Mouse (Mus musculus): ENCODE measurements at regions not wholly inside any gene's neighbourhood (a gene's known extent, or its start where the extent isn't known, plus 50 kb on each side); places are given as distances from the start of the nearest gene placed in this dataset.
"Not testable (repeated sequence)": the region's sequence is repeated elsewhere in the genome, so short reads cannot be mapped to it uniquely, and the experiment has no call there.

DNA sequence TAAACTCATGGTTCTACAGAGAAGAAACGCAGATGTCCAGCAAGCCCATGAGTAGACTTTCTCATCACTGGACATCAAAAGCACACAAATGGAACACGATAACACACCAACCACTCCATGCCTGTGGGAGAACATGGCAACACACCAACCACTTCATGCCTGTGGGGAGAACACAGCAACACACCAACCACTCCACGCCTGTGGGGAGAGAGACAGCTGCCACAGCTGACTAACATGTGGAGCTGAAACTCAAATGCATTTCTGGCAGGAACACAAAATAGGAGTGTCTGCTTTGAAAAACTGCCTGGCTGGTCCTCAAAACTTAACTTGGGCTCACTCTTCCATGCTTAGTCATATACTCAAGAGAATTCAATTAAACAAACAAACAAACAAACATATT, 88.4 kb upstream of the Prkcq start:
- ATAC-seq (ENCODE audit: insufficient number of reproducible peaks, low FRiP score, low TSS enrichment, low read depth) = no peak
- Histone ChIP-seq H3K4me1 (no peaks in the 10 kb centered on the region), H3K27me3 (no peaks in the 10 kb centered on the region), H3K27ac (no peak overlapping the region), H3K9ac (no peak overlapping the region), H3K36me3 (no peaks in the 10 kb centered on the region), H3K4me2 (no peak overlapping the region), H3K9me3 (no peaks in the 10 kb centered on the region), H3K4me3 (no peak overlapping the region)
- 77% methylated on average over 3 of the region's 3 CpGs for WGBS

DNA sequence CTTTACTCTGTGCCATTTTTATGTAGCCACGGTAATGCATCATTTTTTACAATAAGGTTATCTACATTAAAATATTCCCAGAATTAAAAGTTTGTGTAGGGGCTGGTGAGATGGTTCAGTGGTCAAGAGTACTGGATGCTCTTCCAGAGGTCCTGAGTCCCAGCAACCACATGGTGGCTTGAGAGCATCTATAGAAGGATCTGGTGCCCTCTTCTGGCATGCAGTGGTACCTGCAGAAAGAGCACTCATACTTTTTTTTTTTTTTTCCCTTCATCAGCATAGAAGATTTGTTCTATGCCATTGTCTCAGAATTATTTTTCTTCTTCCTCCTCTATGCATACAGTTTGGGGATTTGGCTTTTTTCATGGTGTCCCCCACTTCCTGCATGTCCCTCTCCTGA, 84.9 kb upstream of the Prkcq start:
- Histone ChIP-seq H3K27ac (no peak overlapping the region), H3K27me3 (no peaks in the 10 kb centered on the region), H3K4me3 (no peak overlapping the region), H3K4me2 (no peak overlapping the region), H3K9ac (no peak overlapping the region), H3K36me3 (no peaks in the 10 kb centered on the region), H3K9me3 (no peaks in the 10 kb centered on the region), H3K4me1 (no peaks in the 10 kb centered on the region)
- no peak for ATAC-seq (ENCODE audit: insufficient number of reproducible peaks, low FRiP score, low TSS enrichment, low read depth)
- WGBS = 30% methylated on average over 1 of the region's 1 CpGs

GRCm38 (mm10) chr2:11099834-11100622, 71.9 kb upstream of the Prkcq start:
- not testable (repeated sequence) for ATAC-seq (ENCODE audit: insufficient number of reproducible peaks, low FRiP score, low TSS enrichment, low read depth); H3K4me1 ChIP-seq; H3K27ac ChIP-seq; H3K9ac ChIP-seq; H3K9me3 ChIP-seq; H3K36me3 ChIP-seq; H3K27me3 ChIP-seq
- Histone ChIP-seq H3K4me3 (peak overlapping the region; percentile 29), H3K4me2 (peak overlapping the region; percentile 42)
- 34% methylated on average over 34 of the region's 34 CpGs for WGBS

GRCm38 (mm10) chr2:11113191-11113590, 58.7 kb upstream of the Prkcq start:
- Histone ChIP-seq H3K4me2 (no peak overlapping the region), H3K36me3 (no peaks in the 10 kb centered on the region), H3K27me3 (no peaks in the 10 kb centered on the region), H3K9me3 (no peaks in the 10 kb centered on the region), H3K4me3 (no peak overlapping the region), H3K27ac (no peak overlapping the region), H3K9ac (no peak overlapping the region), H3K4me1 (no peaks in the 10 kb centered on the region)
- no peak for ATAC-seq (ENCODE audit: insufficient number of reproducible peaks, low FRiP score, low TSS enrichment, low read depth)
- 44% methylated on average over 8 of the region's 8 CpGs for WGBS

DNA sequence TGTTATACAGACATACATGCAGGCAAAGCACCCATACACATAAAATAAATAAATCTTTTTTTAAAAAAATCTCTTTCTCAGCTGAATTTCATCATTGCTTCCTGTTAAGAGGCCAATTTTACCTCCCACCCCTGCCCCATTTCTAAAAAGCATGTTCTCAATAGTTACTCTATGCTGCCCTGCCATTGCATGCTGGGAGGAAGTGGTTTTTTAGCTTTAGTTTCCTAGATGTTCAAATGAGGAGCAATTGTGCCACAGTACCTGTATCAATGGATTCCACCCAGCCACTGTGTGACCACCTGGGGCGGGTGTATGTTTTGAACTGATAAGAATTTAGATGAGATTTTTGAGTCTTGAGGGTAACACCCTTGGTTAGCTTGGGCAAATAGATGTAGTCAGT, 53.3 kb upstream of the Prkcq start:
- no peak overlapping the region for H3K4me3 ChIP-seq
- 77% methylated on average over 1 of the region's 1 CpGs for WGBS
- H3K27ac ChIP-seq = no peak overlapping the region
- no peaks in the 10 kb centered on the region for H3K36me3 ChIP-seq
- H3K9ac ChIP-seq = no peak overlapping the region
- ATAC-seq (ENCODE audit: insufficient number of reproducible peaks, low FRiP score, low TSS enrichment, low read depth) = no peak
- no peaks in the 10 kb centered on the region for H3K9me3 ChIP-seq
- H3K27me3 ChIP-seq = no peaks in the 10 kb centered on the region
- H3K4me1 ChIP-seq = no peaks in the 10 kb centered on the region
- no peak overlapping the region for H3K4me2 ChIP-seq

GRCm38 (mm10) chr2:11119301-11119700, 52.6 kb upstream of the Prkcq start:
- Histone ChIP-seq H3K9ac (no peak overlapping the region), H3K27me3 (no peaks in the 10 kb centered on the region), H3K4me3 (no peak overlapping the region), H3K4me2 (no peak overlapping the region), H3K27ac (no peak overlapping the region), H3K36me3 (no peaks in the 10 kb centered on the region), H3K9me3 (no peaks in the 10 kb centered on the region), H3K4me1 (no peaks in the 10 kb centered on the region)
- WGBS = 75% methylated on average over 9 of the region's 9 CpGs
- ATAC-seq (ENCODE audit: insufficient number of reproducible peaks, low FRiP score, low TSS enrichment, low read depth) = no peak
